Mouse (Mus musculus) cortical plate, adult 2 months (tissue): ENCODE data around the gene Rgs14.

Experiments
- CTCF ChIP-seq: fragments of 200-500 bp; IDR thresholded peaks from 2 replicates; pipeline ENCODE4 v1.5.1; 2011; ENCODE audit warnings: mild to moderate bottlenecking, control low read depth, low read length; ENCODE audit not compliant: insufficient read depth; ENCODE audit errors: extremely low read depth
- POLR2A ChIP-seq: fragments of 200-500 bp; IDR thresholded peaks from 2 replicates; pipeline ENCODE4 v1.6.1; 2011; ENCODE audit warnings: mild to moderate bottlenecking, low read length, control low read depth; ENCODE audit not compliant: insufficient read depth; ENCODE audit errors: extremely low read depth

DNA sequence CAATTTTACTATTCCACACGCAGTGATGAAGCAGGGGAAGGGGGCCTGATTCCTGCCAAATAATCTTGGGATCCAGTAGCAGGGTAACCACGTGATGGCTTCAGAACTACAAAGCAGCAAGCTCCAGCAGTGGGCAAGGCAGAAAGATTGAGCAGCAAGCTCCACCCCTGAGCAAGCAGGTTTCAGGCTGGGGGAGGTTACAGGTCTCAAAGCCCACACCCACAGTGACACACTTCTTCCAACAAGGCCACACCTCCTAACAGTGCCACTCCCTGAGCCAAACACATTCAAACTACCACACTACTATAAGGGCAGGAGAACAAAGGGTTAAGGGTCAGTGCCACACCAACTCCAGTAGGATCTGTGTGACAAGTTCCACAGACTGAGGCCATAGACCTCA is 30.3 kb upstream of the Rgs14 start:
- TF ChIP-seq CTCF (no peak), POLR2A (no peak)
